Mouse (Mus musculus) C2C12 (cell line): Measurements from ENCODE around the gene Timp3. TPM values are rescaled to one million over a fixed set of nuclear protein-coding genes. Genes with fewer than 3 reads are reported as not detected.
"Not testable (repeated sequence)": the region's sequence is repeated elsewhere in the genome, so short reads cannot be mapped to it uniquely, and the experiment has no call there.

ENCODE experiments used
- H3K27me3 ChIP-seq: one replicate; pipeline ENCODE4 v1.6.1; 2011; ENCODE audit not compliant: control insufficient read depth, insufficient read depth, insufficient read length
- H3K36me3 ChIP-seq: one replicate; pipeline ENCODE4 v1.6.1; 2011; ENCODE audit not compliant: control insufficient read depth, insufficient read depth
- H3K4me3 ChIP-seq: one replicate; pipeline ENCODE4 v1.5.1; 2011; ENCODE audit warnings: mild to moderate bottlenecking, control low read depth; ENCODE audit not compliant: poor library complexity, insufficient read depth, severe bottlenecking
- H3K79me2 ChIP-seq: one replicate; pipeline ENCODE4 v1.6.1; 2011; ENCODE audit not compliant: control insufficient read depth, insufficient read depth
- H3K79me3 ChIP-seq: one replicate; pipeline ENCODE4 v1.6.1; 2011; ENCODE audit warnings: low read depth, control low read depth
- H3ac ChIP-seq: one replicate; pipeline ENCODE3; 2011; ENCODE audit warnings: low read depth; ENCODE audit not compliant: control insufficient read depth, insufficient read length
- CEBPB ChIP-seq: IDR thresholded peaks from one replicate; pipeline ENCODE4 v1.6.1; 2011; ENCODE audit warnings: low read depth, mild to moderate bottlenecking, control low read depth, moderate library complexity
- CTCF ChIP-seq: IDR thresholded peaks from one replicate; pipeline ENCODE4 v1.5.1; 2011; ENCODE audit not compliant: control insufficient read depth, insufficient read depth, insufficient read length
- FOSL1 ChIP-seq: IDR thresholded peaks from one replicate; pipeline ENCODE4 v1.8.0; 2011; ENCODE audit warnings: mild to moderate bottlenecking, low read length; ENCODE audit not compliant: poor library complexity, insufficient read depth, severe bottlenecking
- MAX ChIP-seq: IDR thresholded peaks from one replicate; pipeline ENCODE4 v1.6.1; 2011; ENCODE audit warnings: mild to moderate bottlenecking, control low read depth
- MYOD1 ChIP-seq: IDR thresholded peaks from one replicate; pipeline ENCODE4 v1.6.1; 2011; ENCODE audit warnings: low read depth; ENCODE audit not compliant: control insufficient read depth, insufficient read length
- MYOG ChIP-seq: IDR thresholded peaks from one replicate; pipeline ENCODE4 v1.6.1; 2011; ENCODE audit not compliant: control insufficient read depth, insufficient read length; ENCODE audit errors: extremely low read depth
- USF1 ChIP-seq: IDR thresholded peaks from one replicate; pipeline ENCODE4 v1.6.1; 2011; ENCODE audit warnings: low read depth, mild to moderate bottlenecking, control low read depth, moderate library complexity
- polyA plus RNA-seq: library from polyadenylated mRNA; unstranded; fragments of >200 nt; fragmentation: generic; extraction: Trizol; gene quantifications from one replicate; pipeline ENCODE4 v1.2.1, GENCODE M21; 2012; ENCODE audit warnings: missing spikeins

The Timp3 gene
- polyA plus RNA-seq, 1 experiment: 57.7 TPM

DNA sequence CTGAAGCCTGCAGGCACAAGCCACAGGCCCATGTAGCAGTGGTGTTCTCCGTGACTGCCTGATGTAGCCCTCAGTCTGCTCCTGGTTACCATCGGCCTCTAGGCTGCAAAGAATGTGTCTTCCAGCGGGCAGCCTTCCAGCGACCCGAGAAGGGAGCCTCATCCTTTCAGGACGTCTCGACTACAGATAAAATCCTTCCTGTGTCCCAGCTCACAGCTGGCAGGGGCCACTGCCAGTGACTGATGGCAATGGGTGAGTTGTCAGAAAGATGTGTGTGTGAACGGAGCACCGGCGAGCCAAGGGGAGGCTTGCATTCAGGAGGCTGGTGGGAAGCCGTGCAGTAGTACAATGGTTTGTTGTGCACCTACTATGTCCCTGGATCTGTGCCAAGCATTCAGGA, 75.7 kb downstream of the Timp3 start:
- Histone ChIP-seq H3K36me3 (no peaks in the 10 kb centered on the region), H3K27me3 (no peaks in the 10 kb centered on the region), H3K79me3 (no peaks in the 10 kb centered on the region), H3K79me2 (no peaks in the 10 kb centered on the region), H3K4me3 (no peak overlapping the region), H3ac (no peak overlapping the region)
- TF ChIP-seq USF1: no peak
- TF ChIP-seq CTCF: no peak
- no peak for TF ChIP-seq MAX
- no peak for TF ChIP-seq MYOG
- TF ChIP-seq CEBPB: no peak
- no peak for TF ChIP-seq FOSL1
- no peak for TF ChIP-seq MYOD1

GRCm38 (mm10) chr10:86376392-86377185, 76.4 kb downstream of the Timp3 start:
- no peak for TF ChIP-seq CEBPB
- TF ChIP-seq MYOD1: no peak
- peak; percentile 92 for TF ChIP-seq USF1
- no peak for TF ChIP-seq CTCF
- no peak for TF ChIP-seq FOSL1
- Histone ChIP-seq H3K4me3 (no peak overlapping the region), H3K27me3 (peaks cover 5% of the 10 kb centered on the region), H3ac (no peak overlapping the region), H3K79me3 (no peaks in the 10 kb centered on the region), H3K36me3 (no peaks in the 10 kb centered on the region), H3K79me2 (no peaks in the 10 kb centered on the region)

- not testable (repeated sequence) for H3ac ChIP-seq, H3K79me3 ChIP-seq, H3K79me2 ChIP-seq, H3K27me3 ChIP-seq, H3K4me3 ChIP-seq, H3K36me3 ChIP-seq
These were observed 78.6 kb downstream of the Timp3 start for GRCm38 (mm10) chr10:86378803-86379202.

GRCm38 (mm10) chr10:86380626-86381025, 80.5 kb downstream of the Timp3 start:
- H3K79me2 ChIP-seq: no peaks in the 10 kb centered on the region
- H3K79me3 ChIP-seq: no peaks in the 10 kb centered on the region
- peaks cover 7% of the 10 kb centered on the region for H3K27me3 ChIP-seq
- no peak overlapping the region for H3K4me3 ChIP-seq
- H3K36me3 ChIP-seq: no peaks in the 10 kb centered on the region
- no peak for TF ChIP-seq CTCF
- no peak for TF ChIP-seq MYOD1
- TF ChIP-seq FOSL1: no peak
- no peak for TF ChIP-seq MAX
- TF ChIP-seq MYOG: no peak
- TF ChIP-seq CEBPB: no peak
- no peak for TF ChIP-seq USF1
- H3ac ChIP-seq: no peak overlapping the region

DNA sequence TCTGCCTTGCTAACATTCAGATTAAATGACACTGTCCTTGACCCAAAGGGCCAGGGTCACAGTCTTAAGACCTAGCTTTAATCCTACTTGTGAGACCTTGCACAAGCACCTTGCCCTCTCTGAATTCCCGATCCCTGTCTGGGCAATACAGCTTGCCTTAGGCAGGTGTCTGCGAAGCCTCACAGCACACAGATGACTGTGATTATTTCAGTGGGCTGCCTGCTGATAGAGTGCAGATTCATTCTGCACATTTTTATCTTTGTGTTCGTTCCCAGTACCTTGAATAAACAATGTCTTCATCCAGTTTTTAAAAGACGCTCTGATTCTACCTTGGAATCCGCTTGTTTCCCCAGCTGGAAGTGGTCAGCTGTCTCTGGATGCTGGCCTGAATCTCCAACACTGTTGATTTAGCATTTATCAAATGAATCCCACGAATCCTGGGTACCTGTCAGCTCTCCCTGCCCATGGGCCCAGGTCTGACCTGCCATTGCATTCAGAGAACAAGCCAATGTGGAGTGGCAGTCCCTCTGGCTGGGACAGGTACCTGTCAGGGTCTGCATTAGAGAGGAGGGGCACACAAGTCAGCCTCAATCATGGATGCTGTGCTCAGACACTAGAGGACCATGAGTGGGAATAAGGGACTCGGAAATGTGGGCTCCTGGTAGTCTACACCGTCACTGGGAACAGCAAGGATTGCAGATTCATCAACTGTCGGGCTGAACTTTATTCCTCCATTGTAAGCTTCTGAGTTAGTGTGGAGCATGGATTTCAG, 81.2 kb downstream of the Timp3 start:
- TF ChIP-seq MYOD1 (no peak), CTCF (no peak)
- no peak overlapping the region for H3K4me3 ChIP-seq
- H3ac ChIP-seq: no peak overlapping the region
- H3K79me3 ChIP-seq: no peaks in the 10 kb centered on the region
- H3K27me3 ChIP-seq: peaks cover 7% of the 10 kb centered on the region
- no peaks in the 10 kb centered on the region for H3K36me3 ChIP-seq
- H3K79me2 ChIP-seq: no peaks in the 10 kb centered on the region

DNA sequence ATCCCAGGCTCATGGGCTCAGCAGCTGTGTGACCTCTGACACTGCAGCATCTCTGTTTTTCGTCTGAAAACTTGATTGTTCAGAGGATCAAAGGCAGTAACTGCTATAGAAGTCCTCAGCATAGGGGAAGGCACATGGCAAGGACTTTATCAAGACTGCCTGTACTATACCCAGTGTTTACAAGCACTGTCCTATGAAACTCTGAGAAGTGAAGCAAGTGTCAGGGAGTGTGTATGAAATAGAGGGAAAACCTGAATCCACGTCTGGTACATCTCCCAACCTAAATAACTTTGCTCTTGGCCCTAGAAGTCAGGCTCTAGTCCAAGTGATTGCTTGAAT, 81.7 kb downstream of the Timp3 start:
- H3K27me3 ChIP-seq: peaks cover 7% of the 10 kb centered on the region
- H3ac ChIP-seq: no peak overlapping the region
- H3K79me2 ChIP-seq: no peaks in the 10 kb centered on the region
- TF ChIP-seq CTCF (no peak), MAX (no peak)
- no peaks in the 10 kb centered on the region for H3K36me3 ChIP-seq
- no peaks in the 10 kb centered on the region for H3K79me3 ChIP-seq
- H3K4me3 ChIP-seq: no peak overlapping the region

GRCm38 (mm10) chr10:86384655-86385054, 84.5 kb downstream of the Timp3 start:
- Histone ChIP-seq H3K4me3 (no peak overlapping the region), H3K36me3 (no peaks in the 10 kb centered on the region), H3ac (no peak overlapping the region), H3K79me3 (no peaks in the 10 kb centered on the region), H3K79me2 (no peaks in the 10 kb centered on the region), H3K27me3 (peaks cover 7% of the 10 kb centered on the region)
- no peak for TF ChIP-seq MAX
- TF ChIP-seq MYOG: no peak
- no peak for TF ChIP-seq USF1
- TF ChIP-seq CTCF: no peak
- TF ChIP-seq FOSL1: no peak
- no peak for TF ChIP-seq MYOD1
- TF ChIP-seq CEBPB: no peak
